In the genomic region with DNA sequence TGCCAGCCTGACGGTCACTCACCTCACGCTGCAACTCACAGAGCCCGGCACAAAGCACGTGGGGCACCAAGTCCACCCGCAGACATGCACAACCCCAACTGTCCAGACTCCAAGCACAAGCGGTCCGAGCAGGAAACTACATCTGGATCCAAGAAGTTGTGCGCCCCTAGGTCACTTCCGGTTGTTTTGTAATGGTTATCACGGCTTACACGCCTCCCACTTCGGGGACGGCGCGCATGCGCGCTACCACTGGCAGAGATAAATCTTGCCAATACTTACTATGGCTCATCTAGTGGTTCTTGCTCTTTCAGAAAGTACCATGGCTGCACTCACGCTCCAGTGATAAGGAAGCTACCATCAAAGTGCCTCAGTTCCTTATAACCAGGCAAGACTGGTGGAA, we compare ENCODE assay signal across 8 mouse cellular contexts. TPM values are rescaled to one million over a fixed set of nuclear protein-coding genes. Genes with fewer than 3 reads are reported as not detected.
DNase-seq lines count a peak whose midpoint lies in the region; ATAC-seq and TF ChIP-seq lines count a peak whose summit lies in the region.
"Not testable (repeated sequence)": the region's sequence is repeated elsewhere in the genome, so short reads cannot be mapped to it uniquely, and the experiment has no call there.

A gene (minus strand): TSS at position 153 of the 400 bp plus-strand sequence.

- H3K27ac ChIP-seq in ES-E14 (ENCODE audit: insufficient read depth, low read depth, low read length, poor library complexity, severe bottlenecking), result 0 out of 2 replicates have a peak within 1 kb of the TSS, but pooled peaks have one; percentile 8
- H3K27ac ChIP-seq in forebrain, embryonic 15.5 days (replicated peaks), result peak within 1 kb of the TSS; percentile 48; the same call in 1 of the 2 replicates

- TF ChIP-seq CTCF in lung, adult 2 months (IDR thresholded peaks at IDR 0.05; ENCODE audit: insufficient read depth, low read length), result not testable (repeated sequence)

- intact Hi-C loops in heart, postnatal 25 days (cut with DNase I), result loop anchor here (10.0 kb wide), 1 partner anchor 911 kb away; a partner anchor contains a TSS

- peak within 1 kb of the TSS; percentile 78 to 93 for H3K4me3 ChIP-seq in ES-E14 (ENCODE audit: insufficient read depth in 1 of 2, low read depth in 1 of 2, low read length in 2 of 2, poor library complexity in 1 of 2, severe bottlenecking in 1 of 2)
- peak within 1 kb of the TSS; percentile 71 for H3K4me3 ChIP-seq in forebrain, embryonic 15.5 days
- H3K4me3 ChIP-seq in lung, adult 2 months (replicated peaks; ENCODE audit: extremely low read depth, low read depth, low read length), result peak within 1 kb of the TSS; percentile 77

- H3K4me1 ChIP-seq in ES-E14 (ENCODE audit: control insufficient read depth in 2 of 2, insufficient read depth in 2 of 2, low read length in 2 of 2, poor library complexity in 1 of 2); forebrain, embryonic 15.5 days; lung, adult 2 months (ENCODE audit: control insufficient read depth, insufficient read depth, low read length): not testable (repeated sequence)

- WGBS in forebrain, embryonic 15.5 days, result 2% methylated on average over 18 of the region's 18 CpGs
- WGBS in lung, adult 2 months, result under 1% methylated on average over 18 of the region's 18 CpGs

- not testable (repeated sequence) for H3K36me3 ChIP-seq in ES-E14 (ENCODE audit: control insufficient read depth, insufficient read depth, low read length, poor library complexity, severe bottlenecking); forebrain, embryonic 15.5 days

- DNase-seq in ES-E14 (ENCODE audit: low read depth, low spot score), result peak; percentile 83
- DNase-seq in cerebellum, adult 11-12 months, result peak; percentile 67
- peak; percentile 73 for DNase-seq in heart, postnatal 25 days (ENCODE audit: low spot score)
- peak; percentile 85 to 90 for DNase-seq in layer of hippocampus, adult 18-20 months (ENCODE audit: low spot score in 2 of 2)
- DNase-seq in lung, adult 2 months, result peak; percentile 73
- peak; percentile 65 to 71 for DNase-seq in thymus, adult 18-20 months

- H3K4me2 ChIP-seq in forebrain, embryonic 15.5 days (replicated peaks), result peak within 1 kb of the TSS; percentile 59

- H3K9ac ChIP-seq in ES-E14 (ENCODE audit: insufficient read depth, low read depth, low read length, poor library complexity, severe bottlenecking), result peak within 1 kb of the TSS; percentile 90
- peak within 1 kb of the TSS; percentile 65 for H3K9ac ChIP-seq in forebrain, embryonic 15.5 days (replicated peaks)

- peak; percentile 96 for ATAC-seq in forebrain, embryonic 15.5 days (replicated peaks)
- ATAC-seq in neutrophil, adult 5-6 weeks (ENCODE audit: extremely low read depth, insufficient number of reproducible peaks, low FRiP score, poor library complexity, severe bottlenecking), result peak; percentile 93

- H3K9me3 ChIP-seq in ES-E14 (ENCODE audit: control insufficient read depth, insufficient read depth, low read depth, low read length); forebrain, embryonic 15.5 days: not testable (repeated sequence)

- H3K27me3 ChIP-seq in forebrain, embryonic 15.5 days, result not testable (repeated sequence)

- peak; percentile 21; the same call in 1 of the 2 replicates for TF ChIP-seq POLR2A in lung, adult 2 months (IDR thresholded peaks at IDR 0.05; ENCODE audit: borderline replicate concordance, extremely low read depth, low read depth, low read length)

- in situ Hi-C loops in ES-E14 (cut with MboI; ENCODE audit: low sequenced_read_pairs in 2 of 2, unreplicated experiment in 2 of 2), result loop anchor here in 1 of 2 experiments (25.0 kb wide), 1 partner anchor 107 kb away; no protein-coding TSS in a partner anchor

RNA-seq across cellular contexts. Expression of the gene that starts here (rescaled TPM):
- 41.8 and 56.6 TPM in 2 replicates for total RNA-seq in ES-E14 (2012; rRNA removed)
- polyA plus RNA-seq in forebrain, embryonic 15.5 days (2015; fragmentation: Nextera tagmentation; extraction: Ambion mirVana), result 16.5 and 17.7 TPM in 2 replicates
- total RNA-seq in heart, postnatal 25 days (2021), result 1 to 10 TPM; 4.3 to 5.0 TPM
- 10 to 100 TPM; 19.0 to 20.8 TPM for total RNA-seq in layer of hippocampus, adult 18-20 months (2021)
- polyA plus RNA-seq in lung, adult 2 months (2012; rRNA removed), result 4.2 and 4.9 TPM in 2 replicates
- total RNA-seq in neutrophil, adult 5-6 weeks (2017), result 13.1 and 15.0 TPM in 2 replicates

Comparison
In these comparisons a context has a peak if more than half of its experiments do, and no peak if none do; other contexts are left out.
1. Peak in every context shown above with its lines: DNase-seq, ATAC-seq, H3K4me3 ChIP-seq and H3K27ac ChIP-seq.